Mouse (Mus musculus): ENCODE measurements around the gene Rsg1.

GRCm38 (mm10) chr4:141207081-141207480 lies 6.7 kb upstream of the Rsg1 start:
- TF ChIP-seq CTCF (IDR thresholded peaks at IDR 0.05; ENCODE audit: low read depth) (no peak), EP300 (IDR thresholded peaks at IDR 0.05; ENCODE audit: low read depth) (no peak)
